Mouse (Mus musculus) limb, embryonic 13.5 days (tissue): ENCODE data around the gene Fanci. TPM values are rescaled to one million over a fixed set of nuclear protein-coding genes. Genes with fewer than 3 reads are reported as not detected.
A peak's percentile ranks its signal among the peaks of the same experiment; 100 is the strongest.

Experiments
- ATAC-seq: fragments of 200-750 bp; cut with Nextera tagmentation; 2 replicates; pipeline ENCODE4 v1.8.0; 2017; ENCODE audit warnings: low read depth, moderate number of reproducible peaks, moderate TSS enrichment; ENCODE audit not compliant: low FRiP score
- H3K27ac ChIP-seq: fragments of 300-500 bp; sonication (generic); 2 replicates; pipeline ENCODE4 v1.5.1; 2015; ENCODE audit warnings: inconsistent platforms, mild to moderate bottlenecking, moderate library complexity
- H3K27me3 ChIP-seq: fragments of 300-500 bp; sonication (generic); 2 replicates; pipeline ENCODE4 v1.6.1; 2015; ENCODE audit warnings: mild to moderate bottlenecking, inconsistent platforms
- H3K36me3 ChIP-seq: fragments of 300-500 bp; sonication (generic); 2 replicates; pipeline ENCODE4 v1.6.1; 2015; ENCODE audit warnings: inconsistent platforms, mild to moderate bottlenecking, moderate library complexity
- H3K4me1 ChIP-seq: fragments of 300-500 bp; sonication (generic); 2 replicates; pipeline ENCODE4 v1.6.1; 2015; ENCODE audit warnings: inconsistent platforms
- H3K4me2 ChIP-seq: fragments of 300-500 bp; sonication (generic); replicated peaks from 2 replicates; pipeline ENCODE4 v1.6.1; 2015; ENCODE audit warnings: inconsistent platforms, mild to moderate bottlenecking, moderate library complexity
- H3K4me3 ChIP-seq: fragments of 300-500 bp; sonication (generic); 2 replicates; pipeline ENCODE4 v1.5.1; 2015; ENCODE audit warnings: moderate library complexity, mild to moderate bottlenecking, inconsistent platforms
- H3K9ac ChIP-seq: fragments of 300-500 bp; sonication (generic); 2 replicates; pipeline ENCODE4 v1.6.1; 2015; ENCODE audit warnings: mild to moderate bottlenecking, inconsistent platforms
- H3K9me3 ChIP-seq: fragments of 300-500 bp; sonication (generic); 2 replicates; pipeline ENCODE4 v1.6.1; 2016; ENCODE audit warnings: inconsistent platforms
- WGBS: fragments of 180-500 bp; shearing (Covaris S2); methylation state at CpG from one replicate; pipeline ENCODE4 v1.1.7; 2015; 5-methylcytosine and 5-hydroxymethylcytosine counted together
- polyA plus RNA-seq: library from polyadenylated mRNA; unstranded; fragments of >200 nt; fragmentation: Nextera tagmentation; extraction: Ambion mirVana; gene quantifications from 2 replicates; pipeline ENCODE4 v1.2.1, GENCODE M21; 2015

Fanci gene
- polyA plus RNA-seq, 1 experiment from 2014 or later = 10.0 TPM

GRCm38 (mm10) chr7:79390141-79390708 is 1.5 kb upstream of the Fanci start:
- no peak for ATAC-seq
- Histone ChIP-seq H3K9me3 (no peaks in the 10 kb centered on the region), H3K4me3 (no peak overlapping the region), H3K27ac (no peak overlapping the region), H3K27me3 (no peaks in the 10 kb centered on the region), H3K4me2 (no peak overlapping the region), H3K9ac (no peak overlapping the region), H3K4me1 (peaks cover 18% of the 10 kb centered on the region), H3K36me3 (no peaks in the 10 kb centered on the region)
- 63% methylated on average over 5 of the region's 5 CpGs for WGBS

GRCm38 (mm10) chr7:79391471-79391870 is 258 bp upstream of the Fanci start:
- peak overlapping the region; percentile 96 for H3K4me2 ChIP-seq
- H3K4me1 ChIP-seq = peaks cover 18% of the 10 kb centered on the region
- peak overlapping the region; percentile 72 for H3K9ac ChIP-seq
- H3K27me3 ChIP-seq = no peaks in the 10 kb centered on the region
- no peaks in the 10 kb centered on the region for H3K36me3 ChIP-seq
- H3K9me3 ChIP-seq = no peaks in the 10 kb centered on the region
- WGBS = 2% methylated on average over 3 of the region's 3 CpGs
- H3K4me3 ChIP-seq = peak overlapping the region; percentile 57
- ATAC-seq = peak; percentile 12; the same call in 1 of the 2 replicates
- peak overlapping the region; percentile 85 for H3K27ac ChIP-seq

- Histone ChIP-seq H3K9me3 (no peaks in the 10 kb centered on the region), H3K4me2 (peak overlapping the region; percentile 96), H3K36me3 (no peaks in the 10 kb centered on the region), H3K27ac (no peak overlapping the region), H3K4me1 (peaks cover 21% of the 10 kb centered on the region), H3K27me3 (no peaks in the 10 kb centered on the region), H3K4me3 (peak overlapping the region; percentile 57), H3K9ac (0 out of 2 replicates have a peak overlapping the region, but pooled peaks have one; percentile 35)
- 59% methylated on average over 9 of the region's 9 CpGs for WGBS
- ATAC-seq = no peak
These were observed 1.3 kb downstream of the Fanci start for GRCm38 (mm10) chr7:79392860-79393513.

- Histone ChIP-seq H3K9ac (no peak overlapping the region), H3K36me3 (no peaks in the 10 kb centered on the region), H3K4me1 (peaks cover 12% of the 10 kb centered on the region), H3K9me3 (no peaks in the 10 kb centered on the region), H3K4me3 (no peak overlapping the region), H3K4me2 (no peak overlapping the region), H3K27me3 (no peaks in the 10 kb centered on the region), H3K27ac (no peak overlapping the region)
- no peak for ATAC-seq
- 93% methylated on average over 7 of the region's 7 CpGs for WGBS
These were observed 2.2 kb downstream of the Fanci start for GRCm38 (mm10) chr7:79393924-79394323.

- Histone ChIP-seq H3K27ac (no peak overlapping the region), H3K36me3 (no peaks in the 10 kb centered on the region), H3K9ac (no peak overlapping the region), H3K27me3 (no peaks in the 10 kb centered on the region), H3K4me2 (no peak overlapping the region), H3K4me3 (no peak overlapping the region), H3K9me3 (no peaks in the 10 kb centered on the region), H3K4me1 (peaks cover 12% of the 10 kb centered on the region)
- ATAC-seq = no peak
- WGBS = 73% methylated on average over 7 of the region's 7 CpGs
These were observed 2.9 kb downstream of the Fanci start for GRCm38 (mm10) chr7:79394666-79395065.

GRCm38 (mm10) chr7:79395186-79395585 is 3.5 kb downstream of the Fanci start:
- no peak overlapping the region for H3K4me2 ChIP-seq
- no peaks in the 10 kb centered on the region for H3K27me3 ChIP-seq
- H3K9ac ChIP-seq = no peak overlapping the region
- peaks cover 12% of the 10 kb centered on the region for H3K4me1 ChIP-seq
- ATAC-seq = no peak
- no peak overlapping the region for H3K27ac ChIP-seq
- H3K36me3 ChIP-seq = no peaks in the 10 kb centered on the region
- 81% methylated on average over 7 of the region's 7 CpGs for WGBS
- no peaks in the 10 kb centered on the region for H3K9me3 ChIP-seq
- H3K4me3 ChIP-seq = no peak overlapping the region

- H3K9me3 ChIP-seq = no peaks in the 10 kb centered on the region
- peaks cover 12% of the 10 kb centered on the region for H3K4me1 ChIP-seq
- H3K4me3 ChIP-seq = no peak overlapping the region
- H3K36me3 ChIP-seq = no peaks in the 10 kb centered on the region
- ATAC-seq = no peak
- no peak overlapping the region for H3K4me2 ChIP-seq
- H3K9ac ChIP-seq = peak overlapping the region; percentile 45; the same call in 1 of the 2 replicates
- 37% methylated on average over 10 of the region's 10 CpGs for WGBS
- no peaks in the 10 kb centered on the region for H3K27me3 ChIP-seq
- H3K27ac ChIP-seq = 0 out of 2 replicates have a peak overlapping the region, but pooled peaks have one; percentile 28
These were observed 5.8 kb downstream of the Fanci start for GRCm38 (mm10) chr7:79397446-79397963.

- no peak for ATAC-seq
- H3K4me3 ChIP-seq = no peak overlapping the region
- H3K27ac ChIP-seq = no peak overlapping the region
- H3K4me2 ChIP-seq = no peak overlapping the region
- WGBS = 78% methylated on average over 8 of the region's 8 CpGs
- no peak overlapping the region for H3K9ac ChIP-seq
- H3K9me3 ChIP-seq = no peaks in the 10 kb centered on the region
- peaks cover 5% of the 10 kb centered on the region; the same call in 1 of the 2 replicates for H3K4me1 ChIP-seq
- no peaks in the 10 kb centered on the region; the same call in 1 of the 2 replicates for H3K36me3 ChIP-seq
- no peaks in the 10 kb centered on the region for H3K27me3 ChIP-seq
These were observed 6.7 kb downstream of the Fanci start for GRCm38 (mm10) chr7:79398426-79398825.

GRCm38 (mm10) chr7:79398971-79399370 is 7.2 kb downstream of the Fanci start:
- Histone ChIP-seq H3K4me1 (peaks cover 5% of the 10 kb centered on the region; the same call in 1 of the 2 replicates), H3K4me2 (no peak overlapping the region), H3K9ac (no peak overlapping the region), H3K4me3 (no peak overlapping the region), H3K36me3 (no peaks in the 10 kb centered on the region; the same call in 1 of the 2 replicates), H3K27ac (no peak overlapping the region), H3K27me3 (no peaks in the 10 kb centered on the region), H3K9me3 (no peaks in the 10 kb centered on the region)
- no peak for ATAC-seq
- WGBS = 81% methylated on average over 12 of the region's 12 CpGs

- H3K27me3 ChIP-seq = no peaks in the 10 kb centered on the region
- H3K4me3 ChIP-seq = no peak overlapping the region
- no peak overlapping the region for H3K27ac ChIP-seq
- peaks cover 5% of the 10 kb centered on the region; the same call in 1 of the 2 replicates for H3K4me1 ChIP-seq
- no peaks in the 10 kb centered on the region; the same call in 1 of the 2 replicates for H3K36me3 ChIP-seq
- no peak for ATAC-seq
- H3K9me3 ChIP-seq = no peaks in the 10 kb centered on the region
- WGBS = 87% methylated on average over 3 of the region's 3 CpGs
- H3K9ac ChIP-seq = no peak overlapping the region
- H3K4me2 ChIP-seq = no peak overlapping the region
These were observed 8.6 kb downstream of the Fanci start for GRCm38 (mm10) chr7:79400296-79400695.

- Histone ChIP-seq H3K9ac (no peak overlapping the region; the same call in 1 of the 2 replicates), H3K4me3 (peak overlapping the region; percentile 11; the same call in 1 of the 2 replicates), H3K4me1 (peaks cover 17% of the 10 kb centered on the region), H3K9me3 (no peaks in the 10 kb centered on the region), H3K27ac (peak overlapping the region; percentile 44; the same call in 1 of the 2 replicates), H3K36me3 (no peaks in the 10 kb centered on the region), H3K4me2 (peak overlapping the region; percentile 50), H3K27me3 (no peaks in the 10 kb centered on the region)
- 30% methylated on average over 18 of the region's 18 CpGs for whole genome bisulfite sequencing
- ATAC-seq = peak; percentile 72
These were observed 23.0 kb downstream of the Fanci start for GRCm38 (mm10) chr7:79414449-79415375.
